Mouse (Mus musculus): Measurements from ENCODE around the gene Gnl2. TPM values are rescaled to one million over a fixed set of nuclear protein-coding genes. Genes with fewer than 3 reads are reported as not detected.

Gnl2 gene
- polyA plus RNA-seq, 1 experiment from 2014 or later = 76.1 TPM

GRCm38 (mm10) chr4:125008220-125008619 is 8.2 kb upstream of the Gnl2 start:
- 60% methylated on average over 6 of the region's 6 CpGs for WGBS

GRCm38 (mm10) chr4:125008712-125009111 is 7.7 kb upstream of the Gnl2 start:
- Histone ChIP-seq H3K27me3 (replicated peaks) (peaks cover 24% of the 10 kb centered on the region), H3K4me1 (no peaks in the 10 kb centered on the region), H3K9ac (no peak overlapping the region), H3K4me3 (replicated peaks) (no peak overlapping the region), H3K27ac (no peak overlapping the region), H3K4me2 (no peak overlapping the region), H3K36me3 (no peaks in the 10 kb centered on the region), H3K9me3 (no peaks in the 10 kb centered on the region)
- WGBS = 67% methylated on average over 8 of the region's 8 CpGs
- no peak for ATAC-seq (ENCODE audit: insufficient read depth, low FRiP score, low read depth)

More at GRCm38 (mm10) chr4:125008220-125008619, 8.2 kb upstream of the Gnl2 start:
- no peak overlapping the region for H3K4me3 ChIP-seq (replicated peaks)
- no peak overlapping the region for H3K9ac ChIP-seq
- H3K4me1 ChIP-seq = no peaks in the 10 kb centered on the region
- ATAC-seq (ENCODE audit: insufficient read depth, low FRiP score, low read depth) = no peak
- H3K4me2 ChIP-seq = no peak overlapping the region
- no peak overlapping the region for H3K27ac ChIP-seq
- H3K9me3 ChIP-seq = no peaks in the 10 kb centered on the region
- no peaks in the 10 kb centered on the region for H3K36me3 ChIP-seq
- H3K27me3 ChIP-seq (replicated peaks) = peaks cover 24% of the 10 kb centered on the region

- Histone ChIP-seq H3K27me3 (replicated peaks) (no peaks in the 10 kb centered on the region), H3K4me3 (replicated peaks) (no peak overlapping the region), H3K9me3 (no peaks in the 10 kb centered on the region), H3K36me3 (no peaks in the 10 kb centered on the region), H3K9ac (no peak overlapping the region), H3K4me1 (no peaks in the 10 kb centered on the region), H3K27ac (no peak overlapping the region), H3K4me2 (no peak overlapping the region)
- ATAC-seq (ENCODE audit: insufficient read depth, low FRiP score, low read depth) = no peak
- WGBS = 67% methylated on average over 11 of the region's 11 CpGs
These were observed 1.0 kb downstream of the Gnl2 start for GRCm38 (mm10) chr4:125017431-125017830.

GRCm38 (mm10) chr4:125020780-125021538 is 4.6 kb downstream of the Gnl2 start:
- Histone ChIP-seq H3K9ac (no peak overlapping the region), H3K27me3 (replicated peaks) (no peaks in the 10 kb centered on the region), H3K4me3 (replicated peaks) (no peak overlapping the region), H3K9me3 (no peaks in the 10 kb centered on the region), H3K4me1 (no peaks in the 10 kb centered on the region), H3K27ac (no peak overlapping the region), H3K36me3 (no peaks in the 10 kb centered on the region), H3K4me2 (no peak overlapping the region)
- no peak for ATAC-seq (ENCODE audit: insufficient read depth, low FRiP score, low read depth)
- 25% methylated on average over 11 of the region's 11 CpGs for WGBS

- H3K4me1 ChIP-seq = no peaks in the 10 kb centered on the region
- WGBS = under 1% methylated on average over 50 of the region's 50 CpGs
- no peaks in the 10 kb centered on the region for H3K27me3 ChIP-seq (replicated peaks)
- 0 out of 2 replicates have a peak, but pooled peaks cover 4% of the 10 kb centered on the region for H3K36me3 ChIP-seq
- peak overlapping the region; percentile 82 for H3K4me3 ChIP-seq (replicated peaks)
- peak overlapping the region; percentile 84 for H3K4me2 ChIP-seq
- peak overlapping the region; percentile 46 for H3K27ac ChIP-seq
- H3K9me3 ChIP-seq = no peaks in the 10 kb centered on the region
- peak; percentile 98 for ATAC-seq (ENCODE audit: insufficient read depth, low FRiP score, low read depth)
- peak overlapping the region; percentile 73 for H3K9ac ChIP-seq
These were observed 13.7 kb downstream of the Gnl2 start for GRCm38 (mm10) chr4:125029891-125030614.

- 92% methylated on average over 4 of the region's 4 CpGs for WGBS
- no peak overlapping the region for H3K9ac ChIP-seq
These were observed 18.0 kb downstream of the Gnl2 start for GRCm38 (mm10) chr4:125034341-125034740.

GRCm38 (mm10) chr4:125044454-125044853 is 28.1 kb downstream of the Gnl2 start:
- WGBS = 90% methylated on average over 7 of the region's 7 CpGs
- Histone ChIP-seq H3K4me2 (no peak overlapping the region), H3K4me3 (replicated peaks) (no peak overlapping the region), H3K9ac (no peak overlapping the region), H3K36me3 (peaks cover 51% of the 10 kb centered on the region), H3K4me1 (no peaks in the 10 kb centered on the region), H3K27ac (no peak overlapping the region), H3K27me3 (replicated peaks) (no peaks in the 10 kb centered on the region), H3K9me3 (no peaks in the 10 kb centered on the region)
- ATAC-seq (ENCODE audit: insufficient read depth, low FRiP score, low read depth) = no peak

More at GRCm38 (mm10) chr4:125034341-125034740, 18.0 kb downstream of the Gnl2 start:
- Histone ChIP-seq H3K36me3 (0 out of 2 replicates have a peak, but pooled peaks cover 14% of the 10 kb centered on the region), H3K4me2 (no peak overlapping the region), H3K4me1 (no peaks in the 10 kb centered on the region), H3K27me3 (replicated peaks) (no peaks in the 10 kb centered on the region), H3K9me3 (no peaks in the 10 kb centered on the region), H3K4me3 (replicated peaks) (no peak overlapping the region), H3K27ac (no peak overlapping the region)
- ATAC-seq (ENCODE audit: insufficient read depth, low FRiP score, low read depth) = no peak

- H3K9me3 ChIP-seq = no peaks in the 10 kb centered on the region
- no peak overlapping the region for H3K27ac ChIP-seq
- no peaks in the 10 kb centered on the region for H3K27me3 ChIP-seq (replicated peaks)
- H3K4me3 ChIP-seq (replicated peaks) = no peak overlapping the region
- 85% methylated on average over 9 of the region's 9 CpGs for WGBS
- peaks cover 41% of the 10 kb centered on the region for H3K36me3 ChIP-seq
- H3K9ac ChIP-seq = no peak overlapping the region
- ATAC-seq (ENCODE audit: insufficient read depth, low FRiP score, low read depth) = no peak
- H3K4me2 ChIP-seq = no peak overlapping the region
- 0 out of 2 replicates have a peak, but pooled peaks cover 3% of the 10 kb centered on the region for H3K4me1 ChIP-seq
These were observed 39.0 kb downstream of the Gnl2 start for GRCm38 (mm10) chr4:125055385-125055784.

- peaks cover 36% of the 10 kb centered on the region for H3K36me3 ChIP-seq
- H3K4me1 ChIP-seq = 0 out of 2 replicates have a peak, but pooled peaks cover 3% of the 10 kb centered on the region
- WGBS = 85% methylated on average over 4 of the region's 4 CpGs
- no peak overlapping the region for H3K4me3 ChIP-seq (replicated peaks)
- H3K9me3 ChIP-seq = no peaks in the 10 kb centered on the region
- H3K27me3 ChIP-seq (replicated peaks) = no peaks in the 10 kb centered on the region
- no peak overlapping the region for H3K27ac ChIP-seq
- no peak for ATAC-seq (ENCODE audit: insufficient read depth, low FRiP score, low read depth)
- no peak overlapping the region for H3K4me2 ChIP-seq
- no peak overlapping the region for H3K9ac ChIP-seq
These were observed 40.1 kb downstream of the Gnl2 start for GRCm38 (mm10) chr4:125056476-125056875.

GRCm38 (mm10) chr4:125057273-125057672 is 40.9 kb downstream of the Gnl2 start:
- ATAC-seq (ENCODE audit: insufficient read depth, low FRiP score, low read depth) = no peak
- no peaks in the 10 kb centered on the region for H3K9me3 ChIP-seq
- H3K4me2 ChIP-seq = no peak overlapping the region
- no peak overlapping the region for H3K27ac ChIP-seq
- H3K4me1 ChIP-seq = 0 out of 2 replicates have a peak, but pooled peaks cover 3% of the 10 kb centered on the region
- peaks cover 32% of the 10 kb centered on the region for H3K36me3 ChIP-seq
- 42% methylated on average over 3 of the region's 3 CpGs for WGBS
- no peak overlapping the region for H3K4me3 ChIP-seq (replicated peaks)
- H3K9ac ChIP-seq = no peak overlapping the region
- H3K27me3 ChIP-seq (replicated peaks) = no peaks in the 10 kb centered on the region

GRCm38 (mm10) chr4:125058033-125058432 is 41.6 kb downstream of the Gnl2 start:
- no peak overlapping the region for H3K27ac ChIP-seq
- H3K9ac ChIP-seq = no peak overlapping the region
- H3K9me3 ChIP-seq = no peaks in the 10 kb centered on the region
- WGBS = 55% methylated on average over 5 of the region's 5 CpGs
- H3K4me1 ChIP-seq = 0 out of 2 replicates have a peak, but pooled peaks cover 3% of the 10 kb centered on the region
- peaks cover 27% of the 10 kb centered on the region for H3K36me3 ChIP-seq
- H3K27me3 ChIP-seq (replicated peaks) = no peaks in the 10 kb centered on the region
- ATAC-seq (ENCODE audit: insufficient read depth, low FRiP score, low read depth) = no peak
- no peak overlapping the region for H3K4me3 ChIP-seq (replicated peaks)
- H3K4me2 ChIP-seq = no peak overlapping the region

- Histone ChIP-seq H3K27me3 (replicated peaks) (no peaks in the 10 kb centered on the region), H3K4me3 (replicated peaks) (no peak overlapping the region; the same call in 1 of the 2 replicates), H3K4me1 (0 out of 2 replicates have a peak, but pooled peaks cover 3% of the 10 kb centered on the region), H3K9me3 (no peaks in the 10 kb centered on the region), H3K4me2 (peak overlapping the region; percentile 48), H3K36me3 (peaks cover 18% of the 10 kb centered on the region), H3K9ac (no peak overlapping the region), H3K27ac (no peak overlapping the region)
- 2% methylated on average over 8 of the region's 8 CpGs for WGBS
- ATAC-seq (ENCODE audit: insufficient read depth, low FRiP score, low read depth) = no peak; the same call in 1 of the 2 replicates
These were observed 42.6 kb downstream of the Gnl2 start for GRCm38 (mm10) chr4:125059025-125059424.
